Mouse (Mus musculus): ENCODE measurements around the gene Sigmar1. TPM values are rescaled to one million over a fixed set of nuclear protein-coding genes. Genes with fewer than 3 reads are reported as not detected.
"Not testable (repeated sequence)": the region's sequence is repeated elsewhere in the genome, so short reads cannot be mapped to it uniquely, and the experiment has no call there.

Gene Sigmar1
- total and polyA plus RNA-seq, 3 experiments: 19.6 to 33.2 (median 20.7) TPM

DNA sequence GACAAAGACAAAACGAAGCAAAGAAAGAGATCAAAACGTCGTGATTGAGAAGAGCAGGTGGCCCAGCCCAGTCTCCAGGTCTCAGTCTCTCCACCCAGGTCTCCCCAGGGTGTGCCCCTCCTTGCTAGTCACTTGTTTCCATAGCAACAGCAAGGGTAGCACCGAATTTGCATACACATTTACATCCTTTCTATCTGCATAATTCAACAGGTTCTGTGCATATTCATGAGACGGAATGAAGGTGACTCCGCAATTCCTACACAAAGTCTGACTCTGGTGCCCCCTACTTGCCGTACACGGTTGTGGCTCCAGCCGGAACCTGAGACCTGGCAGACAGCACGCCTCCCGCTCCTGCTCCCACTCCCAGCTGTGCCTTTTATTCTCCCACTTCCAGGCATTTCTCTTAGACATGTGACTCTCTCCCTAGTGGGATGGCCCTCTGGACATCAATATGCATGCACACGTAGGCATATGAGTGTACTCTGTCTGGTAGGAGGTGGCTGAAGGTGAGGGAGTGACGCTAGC is 48.9 kb downstream of the Sigmar1 start:
- intact Hi-C loops (cut with DNase I): loop anchor here (5.0 kb wide), 1 partner anchor 95 kb away; no protein-coding TSS in a partner anchor
- Histone ChIP-seq H3K27ac (no peak overlapping the region), H3K4me3 (no peak overlapping the region), H3K4me1 (ENCODE audit: control insufficient read depth, insufficient read depth, low read length) (no peaks in the 10 kb centered on the region), H3K36me3 (ENCODE audit: control insufficient read depth, insufficient read depth, low read length) (no peaks in the 10 kb centered on the region), H3K79me2 (replicated peaks; ENCODE audit: control insufficient read depth, insufficient read depth, low read length) (no peaks in the 10 kb centered on the region), H3K27me3 (ENCODE audit: control insufficient read depth, insufficient read depth, low read length) (no peaks in the 10 kb centered on the region), H3K9ac (ENCODE audit: low read depth, low read length) (no peak overlapping the region)
- WGBS: 5% methylated on average over 13 of the region's 13 CpGs
- TF ChIP-seq CTCF (IDR thresholded peaks at IDR 0.05): peak; percentile 80
- TF ChIP-seq EP300 (IDR thresholded peaks at IDR 0.05; ENCODE audit: insufficient read depth, low read depth, low read length): no peak
- DNase-seq: peak; percentile 60 to 67

DNA sequence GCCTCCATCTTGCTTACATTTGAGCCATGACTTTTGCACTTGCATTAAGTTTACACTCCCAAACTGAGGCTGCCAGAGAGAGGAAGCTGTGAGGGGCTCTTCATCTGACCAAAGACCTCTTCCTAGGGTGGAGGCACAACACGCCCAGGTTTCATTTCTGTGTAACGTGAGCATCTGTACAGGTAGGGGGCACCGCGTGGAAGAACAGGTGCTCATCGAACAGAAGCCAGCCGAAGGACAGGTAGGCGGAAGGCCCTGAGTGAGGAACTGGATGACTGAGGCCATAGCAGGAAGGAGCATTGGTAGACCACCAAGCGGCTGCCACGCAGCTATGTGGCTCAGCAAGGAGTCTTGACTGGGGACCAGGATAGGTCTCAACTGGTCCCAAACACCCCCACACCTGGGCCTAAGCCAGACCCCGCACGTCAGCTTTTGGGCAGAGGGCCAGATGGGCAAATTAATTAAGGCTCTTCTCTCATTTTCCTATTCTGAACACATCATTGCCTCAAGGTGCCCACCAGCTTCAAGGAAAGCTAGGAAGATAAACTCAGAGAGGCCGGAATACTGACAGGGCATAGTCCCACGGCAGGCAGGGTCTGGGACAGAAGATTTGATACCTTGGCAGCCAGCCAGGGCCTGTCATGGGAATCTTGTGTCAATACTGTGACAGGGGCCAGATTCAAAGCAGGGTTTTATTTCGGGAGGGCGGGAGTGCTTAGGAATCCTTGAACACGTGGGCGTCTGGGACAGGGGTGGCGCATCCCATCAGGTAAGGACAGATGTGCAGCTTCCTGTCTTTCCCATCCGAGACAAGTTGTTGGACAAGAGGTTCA is 49.8 kb downstream of the Sigmar1 start:
- 54% methylated on average over 19 of the region's 19 CpGs for WGBS
- DNase-seq: no peak
- no peak overlapping the region for H3K9ac ChIP-seq (ENCODE audit: low read depth, low read length)
- intact Hi-C loops (cut with DNase I): loop anchor here (5.0 kb wide), 1 partner anchor 94 kb away; no protein-coding TSS in a partner anchor
- H3K27me3 ChIP-seq (ENCODE audit: control insufficient read depth, insufficient read depth, low read length): no peaks in the 10 kb centered on the region
- TF ChIP-seq CTCF (IDR thresholded peaks at IDR 0.05): no peak
- TF ChIP-seq POLR2A (IDR thresholded peaks at IDR 0.05; ENCODE audit: insufficient read depth, low read depth, low read length): no peak
- TF ChIP-seq EP300 (IDR thresholded peaks at IDR 0.05; ENCODE audit: insufficient read depth, low read depth, low read length): no peak
- H3K4me3 ChIP-seq: no peak overlapping the region
- no peaks in the 10 kb centered on the region for H3K79me2 ChIP-seq (replicated peaks; ENCODE audit: control insufficient read depth, insufficient read depth, low read length)
- no peak overlapping the region for H3K27ac ChIP-seq
- no peaks in the 10 kb centered on the region for H3K36me3 ChIP-seq (ENCODE audit: control insufficient read depth, insufficient read depth, low read length)
- H3K4me1 ChIP-seq (ENCODE audit: control insufficient read depth, insufficient read depth, low read length): no peaks in the 10 kb centered on the region

DNA sequence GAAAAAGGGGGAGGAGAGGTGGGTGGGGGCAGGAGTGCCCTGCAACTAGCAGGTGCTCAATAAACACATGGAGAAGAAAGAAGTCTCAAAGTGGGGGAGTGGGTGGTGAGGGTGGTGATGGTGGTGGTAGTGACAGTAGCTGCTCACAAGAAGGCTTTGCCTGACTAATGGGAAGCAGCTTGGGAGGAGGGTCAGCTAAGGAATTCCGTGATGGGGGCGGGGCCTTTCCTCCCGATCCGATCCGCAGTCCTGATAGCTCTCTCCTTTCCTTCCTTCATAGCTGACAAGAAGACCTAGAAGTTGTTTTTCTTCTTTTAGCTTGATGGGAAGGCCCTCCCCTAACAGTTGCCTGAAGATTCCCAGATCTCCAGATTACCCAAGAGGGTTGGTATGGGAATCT is 51.3 kb downstream of the Sigmar1 start:
- Histone ChIP-seq H3K4me1 (ENCODE audit: control insufficient read depth, insufficient read depth, low read length) (no peaks in the 10 kb centered on the region), H3K4me3 (no peak overlapping the region), H3K79me2 (replicated peaks; ENCODE audit: control insufficient read depth, insufficient read depth, low read length) (no peaks in the 10 kb centered on the region), H3K36me3 (ENCODE audit: control insufficient read depth, insufficient read depth, low read length) (no peaks in the 10 kb centered on the region), H3K27me3 (ENCODE audit: control insufficient read depth, insufficient read depth, low read length) (no peaks in the 10 kb centered on the region), H3K27ac (no peak overlapping the region), H3K9ac (ENCODE audit: low read depth, low read length) (no peak overlapping the region)
- TF ChIP-seq EP300 (IDR thresholded peaks at IDR 0.05; ENCODE audit: insufficient read depth, low read depth, low read length) (no peak), POLR2A (IDR thresholded peaks at IDR 0.05; ENCODE audit: insufficient read depth, low read depth, low read length) (no peak), CTCF (IDR thresholded peaks at IDR 0.05) (no peak)
- intact Hi-C loops (cut with DNase I): loop anchor here (5.0 kb wide), 1 partner anchor 92 kb away; no protein-coding TSS in a partner anchor
- DNase-seq: no peak
- 6% methylated on average over 5 of the region's 5 CpGs for WGBS

DNA sequence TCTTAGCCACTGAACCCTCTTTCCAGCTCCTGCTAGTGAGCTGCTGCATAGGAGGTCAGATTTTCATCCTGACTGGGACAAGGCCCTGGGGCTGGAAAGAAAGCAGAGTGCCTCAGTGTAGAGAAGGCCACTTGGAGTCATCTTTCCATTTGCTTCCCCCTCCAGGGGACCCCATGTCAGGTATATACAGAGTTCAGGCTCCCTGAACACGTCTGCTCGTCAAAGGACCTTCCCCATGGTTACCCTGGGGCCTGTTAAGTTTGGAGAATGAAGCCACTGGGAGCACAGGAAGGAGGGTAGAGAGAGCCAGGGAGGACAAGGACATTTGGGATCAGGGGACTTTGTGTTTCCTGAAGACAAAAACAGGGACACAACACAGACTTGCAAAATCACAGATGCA is 53.7 kb downstream of the Sigmar1 start:
- H3K9ac ChIP-seq (ENCODE audit: low read depth, low read length); H3K27ac ChIP-seq; intact Hi-C loops (cut with DNase I); DNase-seq; H3K4me1 ChIP-seq (ENCODE audit: control insufficient read depth, insufficient read depth, low read length); H3K4me3 ChIP-seq; H3K36me3 ChIP-seq (ENCODE audit: control insufficient read depth, insufficient read depth, low read length); H3K79me2 ChIP-seq (replicated peaks; ENCODE audit: control insufficient read depth, insufficient read depth, low read length); H3K27me3 ChIP-seq (ENCODE audit: control insufficient read depth, insufficient read depth, low read length): not testable (repeated sequence)
- WGBS: 68% methylated on average over 2 of the region's 2 CpGs

DNA sequence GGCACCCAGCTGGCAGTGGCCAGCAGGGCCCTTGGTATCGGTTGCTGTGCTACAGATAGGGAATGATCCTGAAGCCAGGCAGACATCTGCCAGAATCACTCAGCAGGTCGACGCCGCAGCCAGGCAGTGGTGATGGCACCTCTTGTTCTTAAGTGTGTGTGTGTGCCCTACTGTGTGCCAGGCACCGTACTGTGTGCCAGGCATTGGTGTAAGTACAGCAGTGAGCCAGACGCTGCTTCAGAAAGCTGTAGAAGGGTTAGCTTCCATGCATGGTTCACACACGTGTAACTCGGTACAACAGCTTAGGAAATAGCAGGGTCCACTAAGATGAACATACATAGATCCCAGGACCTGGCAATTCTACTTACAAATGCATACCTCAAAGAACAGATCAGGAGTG is 55.7 kb downstream of the Sigmar1 start:
- H3K79me2 ChIP-seq (replicated peaks; ENCODE audit: control insufficient read depth, insufficient read depth, low read length); H3K9ac ChIP-seq (ENCODE audit: low read depth, low read length); H3K36me3 ChIP-seq (ENCODE audit: control insufficient read depth, insufficient read depth, low read length); H3K27me3 ChIP-seq (ENCODE audit: control insufficient read depth, insufficient read depth, low read length); DNase-seq; H3K4me3 ChIP-seq; intact Hi-C loops (cut with DNase I); H3K4me1 ChIP-seq (ENCODE audit: control insufficient read depth, insufficient read depth, low read length); H3K27ac ChIP-seq: not testable (repeated sequence)
- 48% methylated on average over 2 of the region's 8 CpGs for WGBS

DNA sequence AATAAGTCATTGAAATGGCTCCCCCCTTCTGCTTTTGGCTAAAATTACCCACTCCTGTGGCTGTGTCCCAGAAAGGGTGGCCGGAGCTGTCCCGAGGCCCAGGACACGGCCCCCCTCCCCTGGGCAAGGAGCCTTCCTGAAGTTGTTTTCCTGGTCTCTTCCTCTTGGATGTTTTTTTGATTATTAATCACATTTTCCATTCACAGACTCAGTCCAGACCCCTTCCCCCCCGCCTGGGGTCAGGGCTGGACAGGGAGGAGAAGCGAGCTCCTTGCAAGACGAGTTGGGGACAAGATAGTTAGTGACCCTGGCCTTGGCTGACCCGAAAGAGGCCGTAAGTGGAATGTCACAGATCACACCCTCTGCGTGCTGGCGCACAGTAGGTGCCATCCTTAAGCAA is 56.2 kb downstream of the Sigmar1 start, which contains the start of gene Il11ra1:
Gene Il11ra1 (plus strand): TSS at position 207 of the 400 bp plus-strand sequence.
- H3K4me1 ChIP-seq (ENCODE audit: control insufficient read depth, insufficient read depth, low read length); intact Hi-C loops (cut with DNase I); H3K36me3 ChIP-seq (ENCODE audit: control insufficient read depth, insufficient read depth, low read length); H3K27me3 ChIP-seq (ENCODE audit: control insufficient read depth, insufficient read depth, low read length); H3K9ac ChIP-seq (ENCODE audit: low read depth, low read length); H3K4me3 ChIP-seq; DNase-seq; H3K27ac ChIP-seq; H3K79me2 ChIP-seq (replicated peaks; ENCODE audit: control insufficient read depth, insufficient read depth, low read length): not testable (repeated sequence)
- WGBS: 38% methylated on average over 10 of the region's 10 CpGs

DNA sequence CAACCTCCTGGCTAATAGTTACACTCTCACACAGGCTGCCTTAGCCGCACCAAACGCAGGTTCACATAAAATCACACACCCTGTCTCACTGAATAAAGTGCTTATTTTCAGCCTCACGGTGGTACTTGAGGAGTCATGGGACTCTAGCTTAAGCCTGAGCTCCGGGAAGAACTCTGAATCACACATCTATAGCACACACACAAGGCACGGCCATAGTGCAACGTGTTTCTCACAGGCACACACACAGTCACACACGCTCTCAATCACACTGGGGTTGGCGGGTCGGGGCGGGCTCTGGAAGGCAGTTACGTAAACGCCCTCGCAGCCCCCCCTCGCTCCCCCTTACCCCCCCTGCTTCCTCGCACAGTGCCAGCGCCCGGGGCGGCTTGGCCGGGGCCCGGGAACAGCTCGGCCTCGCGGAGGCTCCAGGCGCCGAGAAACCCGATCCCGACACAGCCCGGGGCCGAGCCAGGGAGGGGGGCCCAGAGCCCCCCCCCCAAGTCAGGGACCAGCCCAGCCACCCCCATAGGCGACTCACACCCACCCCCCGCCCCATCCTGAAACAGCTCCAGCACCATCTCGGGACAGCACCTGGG is 57.4 kb downstream of the Sigmar1 start:
- H3K27ac ChIP-seq; H3K79me2 ChIP-seq (replicated peaks; ENCODE audit: control insufficient read depth, insufficient read depth, low read length); H3K36me3 ChIP-seq (ENCODE audit: control insufficient read depth, insufficient read depth, low read length); H3K4me3 ChIP-seq; H3K9ac ChIP-seq (ENCODE audit: low read depth, low read length); intact Hi-C loops (cut with DNase I); H3K27me3 ChIP-seq (ENCODE audit: control insufficient read depth, insufficient read depth, low read length); H3K4me1 ChIP-seq (ENCODE audit: control insufficient read depth, insufficient read depth, low read length): not testable (repeated sequence)
- peak; percentile 69 to 72 for DNase-seq
- 10% methylated on average over 25 of the region's 32 CpGs for WGBS
